Mouse (Mus musculus): ENCODE data around the gene Kera. TPM values are rescaled to one million over a fixed set of nuclear protein-coding genes. Genes with fewer than 3 reads are reported as not detected.

The Kera gene
- polyA plus RNA-seq, 1 experiment from 2014 or later: 0.32 TPM

- ATAC-seq (replicated peaks; ENCODE audit: low FRiP score): no peak
- no peaks in the 10 kb centered on the region for H3K9me3 ChIP-seq (replicated peaks)
- no peak overlapping the region for H3K4me3 ChIP-seq (replicated peaks)
- H3K9ac ChIP-seq: no peak overlapping the region
- H3K4me1 ChIP-seq: no peaks in the 10 kb centered on the region
- H3K36me3 ChIP-seq: no peaks in the 10 kb centered on the region
- 89% methylated on average over 1 of the region's 1 CpGs for WGBS
- no peaks in the 10 kb centered on the region for H3K27me3 ChIP-seq
- H3K27ac ChIP-seq: no peak overlapping the region
- H3K4me2 ChIP-seq: no peak overlapping the region
Measured at GRCm38 (mm10) chr10:97622328-97622727, 15.6 kb downstream of the Kera start.

GRCm38 (mm10) chr10:97624381-97624780 lies 17.7 kb downstream of the Kera start:
- Histone ChIP-seq H3K27me3 (no peaks in the 10 kb centered on the region), H3K36me3 (no peaks in the 10 kb centered on the region), H3K4me2 (no peak overlapping the region), H3K9me3 (replicated peaks) (no peaks in the 10 kb centered on the region), H3K4me3 (replicated peaks) (no peak overlapping the region), H3K4me1 (no peaks in the 10 kb centered on the region), H3K9ac (no peak overlapping the region), H3K27ac (no peak overlapping the region)
- ATAC-seq (replicated peaks; ENCODE audit: low FRiP score): no peak
- WGBS: 51% methylated on average over 2 of the region's 2 CpGs

DNA sequence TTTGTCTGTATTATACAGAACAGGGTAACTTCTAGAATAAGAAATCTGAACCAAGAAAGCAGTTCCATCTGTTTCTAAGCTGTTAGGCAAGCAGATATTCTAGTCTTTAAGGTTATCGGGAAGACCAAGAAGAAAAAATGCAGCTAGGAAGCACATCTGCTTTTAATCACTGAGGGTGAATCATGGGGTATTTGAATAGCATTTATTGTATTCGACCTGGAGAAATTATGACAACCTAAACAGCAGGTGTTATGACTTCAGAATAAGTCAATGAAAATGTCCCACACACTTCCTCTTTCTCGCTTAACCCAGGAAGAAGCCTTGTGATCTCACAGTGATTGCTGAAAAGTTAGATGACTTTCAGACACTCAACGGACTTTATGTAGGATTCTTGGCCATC lies 18.4 kb downstream of the Kera start:
- Histone ChIP-seq H3K4me3 (replicated peaks) (no peak overlapping the region), H3K27ac (no peak overlapping the region), H3K4me2 (no peak overlapping the region), H3K4me1 (no peaks in the 10 kb centered on the region), H3K9ac (no peak overlapping the region), H3K36me3 (no peaks in the 10 kb centered on the region), H3K9me3 (replicated peaks) (no peaks in the 10 kb centered on the region), H3K27me3 (no peaks in the 10 kb centered on the region)
- no peak for ATAC-seq (replicated peaks; ENCODE audit: low FRiP score)
- 56% methylated on average over 4 of the region's 4 CpGs for WGBS

DNA sequence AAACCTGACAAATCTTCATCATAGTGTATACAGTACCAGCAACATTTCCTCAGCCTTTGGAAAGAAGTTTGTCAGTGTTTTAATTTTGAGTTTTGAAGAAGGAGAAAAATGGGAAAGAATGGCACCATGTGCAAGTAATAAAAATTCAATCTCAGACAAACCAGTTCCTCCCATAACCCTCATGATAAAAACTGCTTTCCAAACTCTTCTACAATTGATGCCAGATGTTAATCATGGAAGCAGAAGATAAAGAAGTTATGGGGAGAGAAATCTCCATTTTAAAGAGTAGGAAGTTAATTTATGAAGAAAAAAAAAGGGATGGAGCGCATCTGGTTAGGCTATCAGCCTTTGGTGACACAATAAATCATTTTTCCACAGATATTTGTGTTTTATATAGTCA lies 19.9 kb downstream of the Kera start:
- Histone ChIP-seq H3K9ac (no peak overlapping the region), H3K4me3 (replicated peaks) (no peak overlapping the region), H3K36me3 (no peaks in the 10 kb centered on the region), H3K4me1 (no peaks in the 10 kb centered on the region), H3K27me3 (no peaks in the 10 kb centered on the region), H3K27ac (no peak overlapping the region), H3K4me2 (no peak overlapping the region), H3K9me3 (replicated peaks) (no peaks in the 10 kb centered on the region)
- whole genome bisulfite sequencing: 76% methylated on average over 1 of the region's 1 CpGs
- ATAC-seq (replicated peaks; ENCODE audit: low FRiP score): no peak

- Histone ChIP-seq H3K4me1 (no peaks in the 10 kb centered on the region), H3K9me3 (replicated peaks) (no peaks in the 10 kb centered on the region), H3K36me3 (no peaks in the 10 kb centered on the region), H3K9ac (no peak overlapping the region), H3K4me2 (no peak overlapping the region), H3K27me3 (no peaks in the 10 kb centered on the region), H3K4me3 (replicated peaks) (no peak overlapping the region), H3K27ac (no peak overlapping the region)
- WGBS: 86% methylated on average over 3 of the region's 3 CpGs
- no peak for ATAC-seq (replicated peaks; ENCODE audit: low FRiP score)
Measured at GRCm38 (mm10) chr10:97631061-97631460, 24.4 kb downstream of the Kera start.

DNA sequence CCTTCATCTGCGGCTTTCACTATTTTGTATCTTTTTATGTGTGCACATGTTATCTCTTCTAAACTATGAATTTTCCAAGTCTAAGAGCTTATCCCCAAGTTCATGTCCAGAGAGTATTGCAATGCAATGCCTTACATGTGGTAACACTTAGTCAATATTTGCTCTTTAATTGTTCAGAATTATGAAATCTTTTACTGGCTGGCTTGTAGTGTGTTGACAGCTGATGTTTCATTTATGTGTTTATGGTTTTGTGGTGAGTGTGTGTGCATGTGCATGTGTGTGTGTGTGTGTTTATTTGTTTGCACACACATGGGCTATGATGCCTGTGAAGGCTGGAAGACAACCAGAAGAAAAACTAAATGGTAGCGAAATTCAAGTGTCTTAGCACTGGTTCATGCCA lies 35.2 kb downstream of the Kera start:
- Histone ChIP-seq H3K27me3 (no peaks in the 10 kb centered on the region), H3K36me3 (no peaks in the 10 kb centered on the region), H3K27ac (no peak overlapping the region), H3K4me3 (replicated peaks) (no peak overlapping the region), H3K4me2 (no peak overlapping the region), H3K9me3 (replicated peaks) (no peaks in the 10 kb centered on the region), H3K4me1 (no peaks in the 10 kb centered on the region), H3K9ac (no peak overlapping the region)
- no peak for ATAC-seq (replicated peaks; ENCODE audit: low FRiP score)
- 94% methylated on average over 2 of the region's 2 CpGs for WGBS

DNA sequence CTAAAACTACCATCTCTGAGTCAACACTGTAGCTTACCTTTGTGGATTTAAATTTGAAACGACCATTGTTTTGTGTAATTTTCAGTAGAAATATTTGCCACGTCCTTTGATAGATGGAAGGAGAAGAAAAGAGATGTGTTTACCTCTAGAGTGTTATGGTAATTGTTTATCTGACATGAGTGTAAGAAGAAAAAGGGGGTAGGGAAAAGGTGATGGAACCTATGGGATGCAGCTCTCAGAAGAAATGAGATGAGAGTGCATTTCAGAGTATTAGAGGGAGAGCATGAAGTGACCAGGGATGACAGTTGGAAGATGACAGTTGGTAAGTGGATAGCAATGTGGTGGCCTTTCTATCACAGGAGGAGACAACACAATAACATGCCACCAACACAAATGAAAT lies 37.1 kb downstream of the Kera start, which contains the start of gene Epyc:
Epyc (plus strand) TSS at position 301 of the 400 bp plus-strand sequence.
- H3K36me3 ChIP-seq: no peaks in the 10 kb centered on the region
- no peak for ATAC-seq (replicated peaks; ENCODE audit: low FRiP score)
- WGBS: 86% methylated on average over 2 of the region's 2 CpGs

DNA sequence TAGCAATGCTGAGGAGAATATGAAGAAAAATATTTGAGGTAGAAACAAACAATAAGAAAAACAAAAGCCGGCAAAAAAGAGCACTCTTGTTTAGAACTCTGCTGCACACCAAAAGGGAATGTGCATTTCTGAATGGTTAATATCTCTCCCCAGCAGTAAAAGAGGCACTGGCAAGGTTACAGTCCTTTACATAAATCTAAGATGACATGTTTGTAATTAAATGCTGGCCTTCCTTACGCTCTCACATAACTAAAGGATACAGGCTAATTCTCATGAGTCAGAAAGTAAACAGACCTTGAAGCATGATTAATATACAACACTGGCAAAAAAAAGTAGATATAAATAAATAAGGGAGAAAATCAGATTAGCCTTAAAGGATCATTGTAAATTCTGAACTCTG lies 43.7 kb downstream of the Kera start:
- Histone ChIP-seq H3K36me3 (no peaks in the 10 kb centered on the region), H3K27ac (no peak overlapping the region), H3K4me2 (no peak overlapping the region), H3K9ac (no peak overlapping the region), H3K9me3 (replicated peaks) (no peaks in the 10 kb centered on the region), H3K4me1 (no peaks in the 10 kb centered on the region), H3K27me3 (no peaks in the 10 kb centered on the region), H3K4me3 (replicated peaks) (no peak overlapping the region)
- ATAC-seq (replicated peaks; ENCODE audit: low FRiP score): peak; percentile 76; the same call in 1 of the 2 replicates
- 36% methylated on average over 2 of the region's 2 CpGs for WGBS

More for the DNA sequence above, 37.1 kb downstream of the Kera start, which contains the start of gene Epyc:
- Histone ChIP-seq H3K27ac (no peak within 1 kb of the TSS), H3K27me3 (no peaks in the 10 kb centered on the region), H3K4me3 (replicated peaks) (no peak within 1 kb of the TSS), H3K9me3 (replicated peaks) (no peaks in the 10 kb centered on the region), H3K4me2 (no peak within 1 kb of the TSS), H3K9ac (no peak within 1 kb of the TSS), H3K4me1 (no peaks in the 10 kb centered on the region)

DNA sequence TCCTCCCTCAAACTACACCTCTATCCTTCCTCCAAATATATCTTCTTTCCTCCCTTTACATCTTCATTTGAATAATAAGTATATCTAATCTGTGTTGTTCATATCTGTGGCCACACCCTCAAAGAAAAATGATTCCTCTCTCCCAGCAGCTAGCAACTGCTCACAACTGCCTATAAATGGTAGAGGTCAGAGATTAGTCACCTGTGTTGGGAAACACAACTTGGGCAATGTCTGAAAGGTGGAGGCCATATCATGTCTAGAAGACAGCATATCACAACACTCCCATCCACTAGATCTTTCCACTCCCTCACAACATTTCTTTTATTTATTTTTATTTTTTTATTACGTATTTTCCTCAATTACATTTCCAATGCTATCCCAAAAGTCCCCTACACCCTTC lies 52.8 kb downstream of the Kera start:
- no peak for ATAC-seq (replicated peaks; ENCODE audit: low FRiP score)
- H3K27ac ChIP-seq: no peak overlapping the region
- H3K9me3 ChIP-seq (replicated peaks): no peaks in the 10 kb centered on the region
- no peak overlapping the region for H3K9ac ChIP-seq
- H3K4me2 ChIP-seq: no peak overlapping the region
- no peaks in the 10 kb centered on the region for H3K4me1 ChIP-seq
- 87% methylated on average over 1 of the region's 1 CpGs for WGBS
- no peak overlapping the region for H3K4me3 ChIP-seq (replicated peaks)
- H3K27me3 ChIP-seq: no peaks in the 10 kb centered on the region
- H3K36me3 ChIP-seq: no peaks in the 10 kb centered on the region

Other genes starting within 250 kb of the Kera start
- gene Dcn, start 127.3 kb upstream of the Kera start, polyA plus RNA-seq (2015; fragmentation: Nextera tagmentation; extraction: Ambion mirVana): 205 and 303 TPM in 2 replicates
- gene Lum, start 41.8 kb upstream of the Kera start, polyA plus RNA-seq (2015; fragmentation: Nextera tagmentation; extraction: Ambion mirVana): 75.9 and 101 TPM in 2 replicates
- 0.53 and 0.66 TPM in 2 replicates for gene Epyc, start 37.2 kb downstream of the Kera start, polyA plus RNA-seq (2015; fragmentation: Nextera tagmentation; extraction: Ambion mirVana)
- not detected in 2 replicates for gene Ccer1, start 86.2 kb downstream of the Kera start, polyA plus RNA-seq (2015; fragmentation: Nextera tagmentation; extraction: Ambion mirVana)
- not detected in 2 replicates for gene C030005K15Rik, start 119.9 kb downstream of the Kera start, polyA plus RNA-seq (2015; fragmentation: Nextera tagmentation; extraction: Ambion mirVana)